In the genomic region with DNA sequence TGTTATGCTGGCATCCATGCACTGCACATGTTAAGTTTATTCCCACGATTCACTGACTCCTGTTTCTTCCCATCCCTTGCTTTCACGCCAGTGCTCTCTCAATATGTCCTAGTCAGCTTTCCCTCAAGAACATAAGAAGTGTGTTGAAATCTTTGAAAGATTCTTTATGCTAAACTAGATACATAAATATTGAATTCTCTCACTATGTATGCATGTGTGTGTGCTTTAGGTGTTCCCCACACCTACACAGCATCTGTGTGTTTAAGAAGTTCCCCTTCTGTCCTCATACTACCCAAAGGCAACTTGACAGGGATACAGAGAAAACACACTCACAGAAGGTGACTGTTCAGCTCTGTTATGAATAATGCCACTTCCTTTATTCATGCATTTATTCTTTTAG, we compare ENCODE assay signal across 15 mouse cellular contexts.
DNase-seq lines count a peak whose midpoint lies in the region.
"Had no signal": no experiment of that assay in that cellular context is flagged by ENCODE, and none has a peak within 500 bp of the region (broad histone marks: within the 10 kb centered on the region; RNA-seq: fewer than 3 reads in every experiment).

No protein-coding gene starts in this region.

- peak; percentile 1 for DNase-seq in layer of hippocampus, adult 9-11 months
- DNase-seq in layer of hippocampus, postnatal 25 days (ENCODE audit: extremely low spot score in 1 of 2, low spot score in 1 of 2), result no peak
- DNase-seq in left cerebral cortex, postnatal 25 days (ENCODE audit: low spot score in 2 of 2), result peak; percentile 4 to 74
- DNase-seq in left cerebral cortex, postnatal 10 days (ENCODE audit: extremely low spot score in 1 of 2, low spot score in 2 of 2), result no peak
- DNase-seq in brain, adult 2 months (ENCODE audit: low read depth, low spot score), result peak; percentile 49
- DNase-seq in telencephalon, adult 2 months (ENCODE audit: low read depth, low spot score), result peak; percentile 40
- DNase-seq: adrenal gland, adult 2 months; adrenal gland, postnatal 14 days; cerebellum, adult 11-12 months; cerebellum, adult 8-10 months; cerebellum, postnatal 14 days; gastrocnemius, postnatal 25 days; heart, adult 18-20 months; heart, postnatal 10 days; heart, postnatal 36 days had no signal

- intact Hi-C loops in left cerebral cortex, postnatal 25 days (cut with DNase I), result no loop called here
- intact Hi-C loops in left cerebral cortex, postnatal 10 days (cut with DNase I), result no loop called here

Comparison
In these comparisons a context has a peak if more than half of its experiments do, and no peak if none do; other contexts are left out.
1. DNase-seq: peak in layer of hippocampus, adult 9-11 months (single experiment), left cerebral cortex, postnatal 25 days (2 of 2), brain, adult 2 months (single experiment) and telencephalon, adult 2 months (single experiment); none in layer of hippocampus, postnatal 25 days (0 of 2) and left cerebral cortex, postnatal 10 days (0 of 2).